ENCODE assay signal across 8 mouse cellular contexts in genomic region chr6:135249846-135250531, GRCm38 (mm10). TPM values are rescaled to one million over a fixed set of nuclear protein-coding genes. Genes with fewer than 3 reads are reported as not detected.
A peak's percentile ranks its signal among the peaks of the same experiment; 100 is the strongest.
DNase-seq lines count a peak whose midpoint lies in the region; ATAC-seq and TF ChIP-seq lines count a peak whose summit lies in the region.

No protein-coding gene starts in this region.

- TF ChIP-seq CTCF in gastrocnemius, adult 2 months (IDR thresholded peaks at IDR 0.05) = peak; percentile 96

- H3K4me3 ChIP-seq in midbrain, embryonic 10.5 days = no peak overlapping the region
- H3K4me3 ChIP-seq in midbrain, embryonic 16.5 days (ENCODE audit: low read depth, low read length) = no peak overlapping the region
- peak overlapping the region; percentile 53 for H3K4me3 ChIP-seq in gastrocnemius, adult 2 months
- no peak overlapping the region for H3K4me3 ChIP-seq in intestine, embryonic 15.5 days (replicated peaks)
- no peak overlapping the region for H3K4me3 ChIP-seq in midbrain, embryonic 13.5 days (replicated peaks)

- no peaks in the 10 kb centered on the region for H3K36me3 ChIP-seq in midbrain, embryonic 10.5 days
- no peaks in the 10 kb centered on the region for H3K36me3 ChIP-seq in midbrain, embryonic 16.5 days (ENCODE audit: control insufficient read depth, insufficient read depth, low read length)
- H3K36me3 ChIP-seq in intestine, embryonic 15.5 days = no peaks in the 10 kb centered on the region
- no peaks in the 10 kb centered on the region for H3K36me3 ChIP-seq in midbrain, embryonic 13.5 days

- H3K9me3 ChIP-seq in midbrain, embryonic 10.5 days (replicated peaks) = no peaks in the 10 kb centered on the region
- no peaks in the 10 kb centered on the region for H3K9me3 ChIP-seq in midbrain, embryonic 16.5 days (replicated peaks; ENCODE audit: control insufficient read depth, low read length, poor library complexity, severe bottlenecking)
- H3K9me3 ChIP-seq in intestine, embryonic 15.5 days = no peaks in the 10 kb centered on the region
- no peaks in the 10 kb centered on the region for H3K9me3 ChIP-seq in midbrain, embryonic 13.5 days

- no peak overlapping the region for H3K27ac ChIP-seq in midbrain, embryonic 10.5 days (replicated peaks)
- H3K27ac ChIP-seq in midbrain, embryonic 16.5 days (ENCODE audit: low read length) = no peak overlapping the region
- H3K27ac ChIP-seq in gastrocnemius, adult 2 months = peak overlapping the region; percentile 81
- H3K27ac ChIP-seq in intestine, embryonic 15.5 days = peak overlapping the region; percentile 55
- H3K27ac ChIP-seq in midbrain, embryonic 13.5 days = no peak overlapping the region

- WGBS in midbrain, embryonic 10.5 days = 60% methylated on average over 19 of the region's 19 CpGs
- 56% methylated on average over 19 of the region's 19 CpGs for WGBS in midbrain, embryonic 16.5 days
- 21% methylated on average over 19 of the region's 19 CpGs for WGBS in intestine, embryonic 15.5 days
- 56% methylated on average over 19 of the region's 19 CpGs for WGBS in midbrain, embryonic 13.5 days

- peaks cover 25% of the 10 kb centered on the region for H3K27me3 ChIP-seq in midbrain, embryonic 10.5 days (ENCODE audit: low read depth, poor library complexity, severe bottlenecking)
- no peaks in the 10 kb centered on the region for H3K27me3 ChIP-seq in midbrain, embryonic 16.5 days (ENCODE audit: control insufficient read depth, insufficient read depth, low read depth, low read length)
- no peaks in the 10 kb centered on the region for H3K27me3 ChIP-seq in intestine, embryonic 15.5 days (replicated peaks)
- H3K27me3 ChIP-seq in midbrain, embryonic 13.5 days = no peaks in the 10 kb centered on the region

- no peak overlapping the region for H3K9ac ChIP-seq in midbrain, embryonic 16.5 days (ENCODE audit: low read depth, low read length)
- H3K9ac ChIP-seq in intestine, embryonic 15.5 days = no peak overlapping the region
- no peak overlapping the region for H3K9ac ChIP-seq in midbrain, embryonic 13.5 days (replicated peaks)

- intact Hi-C loops in gastrocnemius, adult 2 months (cut with DNase I) = loop anchor here (1.0 to 5.0 kb wide), 4 partner anchors 103 to 150 kb away; no protein-coding TSS in a partner anchor
- intact Hi-C loops in left cerebral cortex, postnatal 36 days (cut with DNase I) = loop anchor here (1.0 to 5.0 kb wide), 2 partner anchors 127 to 163 kb away; no protein-coding TSS in a partner anchor

- H3K4me1 ChIP-seq in midbrain, embryonic 10.5 days = peaks cover 33% of the 10 kb centered on the region
- peaks cover 11% of the 10 kb centered on the region for H3K4me1 ChIP-seq in midbrain, embryonic 16.5 days (ENCODE audit: control insufficient read depth, insufficient read depth, low read length)
- peaks cover 16% of the 10 kb centered on the region for H3K4me1 ChIP-seq in intestine, embryonic 15.5 days (replicated peaks)
- H3K4me1 ChIP-seq in midbrain, embryonic 13.5 days (replicated peaks) = peaks cover 27% of the 10 kb centered on the region

- peak; percentile 70 for DNase-seq in midbrain, embryonic 10.5 days (ENCODE audit: low spot score)
- peak; percentile 55 to 74 for DNase-seq in cerebellum, postnatal 4 days (ENCODE audit: low spot score in 2 of 2)
- DNase-seq in gastrocnemius, adult 2 months = peak; percentile 83
- DNase-seq in left cerebral cortex, postnatal 36 days (ENCODE audit: low spot score in 2 of 2) = peak; percentile 49 to 74
- DNase-seq in spleen, postnatal 36 days (ENCODE audit: low spot score in 2 of 2) = peak; percentile 11 to 42

- no peak; the same call in 1 of the 2 replicates for ATAC-seq in midbrain, embryonic 16.5 days
- ATAC-seq in intestine, embryonic 15.5 days = peak; percentile 85
- peak; percentile 55; the same call in 1 of the 2 replicates for ATAC-seq in midbrain, embryonic 13.5 days

- no peak overlapping the region for H3K4me2 ChIP-seq in midbrain, embryonic 16.5 days (ENCODE audit: low read length)
- peak overlapping the region; percentile 49 for H3K4me2 ChIP-seq in intestine, embryonic 15.5 days (replicated peaks)
- H3K4me2 ChIP-seq in midbrain, embryonic 13.5 days (replicated peaks) = no peak overlapping the region

RNA-seq across cellular contexts. Expression of gene Gsg1, which starts 4.2 kb away (rescaled TPM):
- polyA plus RNA-seq in midbrain, embryonic 10.5 days (2016; fragmentation: Nextera tagmentation; extraction: Ambion mirVana) = 0.09 and 0.47 TPM in 2 replicates
- 0.25 TPM in 2 replicates for polyA plus RNA-seq in midbrain, embryonic 16.5 days (2015; fragmentation: Nextera tagmentation; extraction: Ambion mirVana)
- not detected for total RNA-seq in gastrocnemius, adult 2 months (2021)
- 0.41 and 0.47 TPM in 2 replicates for polyA plus RNA-seq in intestine, embryonic 15.5 days (2015; fragmentation: Nextera tagmentation; extraction: Ambion mirVana)
- not detected for total RNA-seq in left cerebral cortex, postnatal 36 days (2021)
- 0.20 and 0.23 TPM in 2 replicates for polyA plus RNA-seq in midbrain, embryonic 13.5 days (2015; fragmentation: Nextera tagmentation; extraction: Ambion mirVana)

RNA-seq across cellular contexts. Expression of gene Hebp1, which starts 52.2 kb away (rescaled TPM):
- 4.8 and 5.2 TPM in 2 replicates for polyA plus RNA-seq in midbrain, embryonic 10.5 days (2016; fragmentation: Nextera tagmentation; extraction: Ambion mirVana)
- polyA plus RNA-seq in midbrain, embryonic 16.5 days (2015; fragmentation: Nextera tagmentation; extraction: Ambion mirVana) = 4.6 and 5.5 TPM in 2 replicates
- 10 to 100 TPM in 1 of 2 experiments, 1 to 10 TPM in 1; 3.8 to 10.3 TPM for total RNA-seq in gastrocnemius, adult 2 months (2021)
- polyA plus RNA-seq in intestine, embryonic 15.5 days (2015; fragmentation: Nextera tagmentation; extraction: Ambion mirVana) = 45.1 and 58.0 TPM in 2 replicates
- 10 to 100 TPM; 42.9 to 55.6 TPM for total RNA-seq in left cerebral cortex, postnatal 36 days (2021)
- 2.7 and 3.4 TPM in 2 replicates for polyA plus RNA-seq in midbrain, embryonic 13.5 days (2015; fragmentation: Nextera tagmentation; extraction: Ambion mirVana)

RNA-seq across cellular contexts. Expression of gene Fam234b, which starts 52.2 kb away (rescaled TPM):
- polyA plus RNA-seq in midbrain, embryonic 10.5 days (2016; fragmentation: Nextera tagmentation; extraction: Ambion mirVana) = 21.7 and 29.5 TPM in 2 replicates
- polyA plus RNA-seq in midbrain, embryonic 16.5 days (2015; fragmentation: Nextera tagmentation; extraction: Ambion mirVana) = 123 and 139 TPM in 2 replicates
- total RNA-seq in gastrocnemius, adult 2 months (2021) = 1 to 10 TPM; 2.7 to 3.8 TPM
- 36.3 and 42.0 TPM in 2 replicates for polyA plus RNA-seq in intestine, embryonic 15.5 days (2015; fragmentation: Nextera tagmentation; extraction: Ambion mirVana)
- total RNA-seq in left cerebral cortex, postnatal 36 days (2021) = 100 to 1,000 TPM; 159 to 171 TPM
- 67.0 and 74.1 TPM in 2 replicates for polyA plus RNA-seq in midbrain, embryonic 13.5 days (2015; fragmentation: Nextera tagmentation; extraction: Ambion mirVana)

Comparison
In these comparisons a context has a peak if more than half of its experiments do, and no peak if none do; other contexts are left out.
1. DNase-seq: peak in every context shown above with its lines; median percentile 83 in gastrocnemius, adult 2 months; 70 in midbrain, embryonic 10.5 days; 64 in cerebellum, postnatal 4 days; 62 in left cerebral cortex, postnatal 36 days; 26 in spleen, postnatal 36 days.
2. H3K27ac ChIP-seq: peak in gastrocnemius, adult 2 months (single experiment) and intestine, embryonic 15.5 days (single experiment); none in midbrain, embryonic 10.5 days (single experiment), midbrain, embryonic 16.5 days (single experiment) and midbrain, embryonic 13.5 days (single experiment).